In genomic region chr10:11080725-11081610, GRCm38 (mm10) we compare ENCODE assay signal across 13 mouse cellular contexts. TPM values are rescaled to one million over a fixed set of nuclear protein-coding genes. Genes with fewer than 3 reads are reported as not detected.
DNase-seq lines count a peak whose midpoint lies in the region; ATAC-seq and TF ChIP-seq lines count a peak whose summit lies in the region.
"Had no signal": no experiment of that assay in that cellular context is flagged by ENCODE, and none has a peak within 500 bp of the region (broad histone marks: within the 10 kb centered on the region; RNA-seq: fewer than 3 reads in every experiment).

No protein-coding gene starts in this region.

- no peaks in the 10 kb centered on the region for H3K9me3 ChIP-seq in forebrain, postnatal 0 days (ENCODE audit: low read length)
- no peaks in the 10 kb centered on the region for H3K9me3 ChIP-seq in midbrain, embryonic 16.5 days (replicated peaks; ENCODE audit: control insufficient read depth, low read length, poor library complexity, severe bottlenecking)

- peak overlapping the region; percentile 54 for H3K9ac ChIP-seq in forebrain, postnatal 0 days
- peak overlapping the region; percentile 77 for H3K9ac ChIP-seq in midbrain, embryonic 16.5 days (ENCODE audit: low read depth, low read length)
- H3K9ac ChIP-seq: limb, embryonic 12.5 days had no signal

- H3K4me1 ChIP-seq in cerebellum, adult 2 months (ENCODE audit: control insufficient read depth, insufficient read depth, low read length) = peaks cover 3% of the 10 kb centered on the region; the same call in 1 of the 2 replicates
- H3K4me1 ChIP-seq in forebrain, postnatal 0 days (ENCODE audit: insufficient read depth) = no peaks in the 10 kb centered on the region
- H3K4me1 ChIP-seq in midbrain, embryonic 16.5 days (ENCODE audit: control insufficient read depth, insufficient read depth, low read length) = peaks cover 13% of the 10 kb centered on the region
- H3K4me1 ChIP-seq: limb, embryonic 12.5 days had no signal

- peak overlapping the region; percentile 98 for H3K4me3 ChIP-seq in cerebellum, adult 2 months (replicated peaks; ENCODE audit: insufficient read depth, low read depth, low read length)
- peak overlapping the region; percentile 46 for H3K4me3 ChIP-seq in forebrain, postnatal 0 days (ENCODE audit: low read depth, low read length)
- peak overlapping the region; percentile 61 for H3K4me3 ChIP-seq in midbrain, embryonic 16.5 days (ENCODE audit: low read depth, low read length)
- H3K4me3 ChIP-seq: limb, embryonic 12.5 days; myocyte had no signal

- TF ChIP-seq POLR2A in cerebellum, adult 2 months (IDR thresholded peaks at IDR 0.05; ENCODE audit: borderline replicate concordance, insufficient read depth, low read length) = 0 out of 2 replicates have a peak, but pooled peaks have one; percentile 24

- DNase-seq in frontal cortex, postnatal 36 days (ENCODE audit: low spot score in 2 of 2) = peak; percentile 17 to 22
- no peak for DNase-seq in frontal cortex, postnatal 25 days (ENCODE audit: low spot score in 2 of 2)
- DNase-seq in cerebellum, adult 2 months = peak in 1 of 2 experiments; percentile 63
- DNase-seq in forebrain, postnatal 0 days = peak; percentile 54
- no peak for DNase-seq in ovary, postnatal 10 days (ENCODE audit: low spot score)
- no peak for DNase-seq in layer of hippocampus, postnatal 25 days (ENCODE audit: extremely low spot score in 1 of 2, low spot score in 1 of 2)
- DNase-seq: gastrocnemius, postnatal 14 days; heart, postnatal 36 days had no signal

- WGBS in cerebellum, adult 2 months = 2% methylated on average over 25 of the region's 25 CpGs
- WGBS in forebrain, postnatal 0 days = 7% methylated on average over 25 of the region's 25 CpGs
- 9% methylated on average over 25 of the region's 25 CpGs for WGBS in midbrain, embryonic 16.5 days

- H3K27me3 ChIP-seq in cerebellum, adult 2 months (ENCODE audit: control insufficient read depth, insufficient read depth, low read length) = no peaks in the 10 kb centered on the region
- no peaks in the 10 kb centered on the region; the same call in 1 of the 2 replicates for H3K27me3 ChIP-seq in forebrain, postnatal 0 days (ENCODE audit: insufficient read depth, low read length)
- no peaks in the 10 kb centered on the region for H3K27me3 ChIP-seq in midbrain, embryonic 16.5 days (ENCODE audit: control insufficient read depth, insufficient read depth, low read depth, low read length)

- peak overlapping the region; percentile 87 for H3K27ac ChIP-seq in cerebellum, adult 2 months (ENCODE audit: insufficient read depth, low read length)
- H3K27ac ChIP-seq in forebrain, postnatal 0 days (ENCODE audit: low read depth, low read length) = no peak overlapping the region
- H3K27ac ChIP-seq in midbrain, embryonic 16.5 days (ENCODE audit: low read length) = peak overlapping the region; percentile 57
- H3K27ac ChIP-seq: limb, embryonic 12.5 days had no signal

- no peaks in the 10 kb centered on the region for H3K36me3 ChIP-seq in forebrain, postnatal 0 days (ENCODE audit: insufficient read depth)
- no peaks in the 10 kb centered on the region for H3K36me3 ChIP-seq in midbrain, embryonic 16.5 days (ENCODE audit: control insufficient read depth, insufficient read depth, low read length)
- H3K36me3 ChIP-seq: limb, embryonic 12.5 days had no signal

- H3K4me2 ChIP-seq in forebrain, postnatal 0 days (ENCODE audit: low read depth) = peak overlapping the region; percentile 75
- peak overlapping the region; percentile 92 for H3K4me2 ChIP-seq in midbrain, embryonic 16.5 days (ENCODE audit: low read length)

- no peak for TF ChIP-seq CTCF in cerebellum, adult 2 months (IDR thresholded peaks at IDR 0.05; ENCODE audit: borderline replicate concordance, insufficient read depth, low read depth, low read length)
- no peak for TF ChIP-seq CTCF in forebrain, postnatal 0 days (IDR thresholded peaks at IDR 0.05; ENCODE audit: low read depth)

- peak; percentile 38; the same call in 1 of the 2 replicates for ATAC-seq in forebrain, postnatal 0 days
- peak; percentile 50; the same call in 1 of the 2 replicates for ATAC-seq in midbrain, embryonic 16.5 days
- no peak for ATAC-seq in erythroblast, adult 5-6 weeks (replicated peaks; ENCODE audit: low FRiP score, poor library complexity, severe bottlenecking)

RNA-seq across cellular contexts. Expression of gene Grm1, which starts 1.2 kb away (rescaled TPM):
- polyA plus RNA-seq in cerebellum, adult 2 months (2012; rRNA removed) = 69.6 and 84.3 TPM in 2 replicates
- 13.8 and 21.1 TPM in 2 replicates for total RNA-seq in forebrain, postnatal 0 days (2014; rRNA removed)
- 6.0 and 10.7 TPM in 2 replicates for polyA plus RNA-seq in forebrain, postnatal 0 days (2015; fragmentation: Nextera tagmentation; extraction: Ambion mirVana)
- polyA plus RNA-seq in midbrain, embryonic 16.5 days (2015; fragmentation: Nextera tagmentation; extraction: Ambion mirVana) = 14.4 and 18.1 TPM in 2 replicates
- total RNA-seq in layer of hippocampus, postnatal 25 days (2021) = 10 to 100 TPM; 59.8 to 61.8 TPM
- 1.9 TPM in 1 of 2 replicates, not detected in the other for total RNA-seq in erythroblast, adult 5-6 weeks (2015; ENCODE audit: low replicate concordance)
- under 0.01 TPM in 1 of 2 replicates, not detected in the other for total RNA-seq in erythroblast, adult 5-6 weeks (2017; ENCODE audit: low replicate concordance)
- polyA plus RNA-seq: small intestine, adult 2 months had no signal

Comparison
In these comparisons a context has a peak if more than half of its experiments do, and no peak if none do; other contexts are left out.
1. DNase-seq: peak in frontal cortex, postnatal 36 days (2 of 2) and forebrain, postnatal 0 days (single experiment); none in frontal cortex, postnatal 25 days (0 of 2), ovary, postnatal 10 days (single experiment) and layer of hippocampus, postnatal 25 days (0 of 2).
2. H3K4me3 ChIP-seq: peak in every context shown above with its lines; median percentile 98 in cerebellum, adult 2 months; 61 in midbrain, embryonic 16.5 days; 46 in forebrain, postnatal 0 days.